Mouse (Mus musculus) frontal cortex, postnatal 14 days (tissue): ENCODE measurements around the gene Ppp3ca.

Source experiments
- DNase-seq, 2 experiments: peaks; one replicate each; pipeline ENCODE4 v3.0.0; 2022; ENCODE audit warnings: low spot score in 2 of 2

Ppp3ca gene

DNA sequence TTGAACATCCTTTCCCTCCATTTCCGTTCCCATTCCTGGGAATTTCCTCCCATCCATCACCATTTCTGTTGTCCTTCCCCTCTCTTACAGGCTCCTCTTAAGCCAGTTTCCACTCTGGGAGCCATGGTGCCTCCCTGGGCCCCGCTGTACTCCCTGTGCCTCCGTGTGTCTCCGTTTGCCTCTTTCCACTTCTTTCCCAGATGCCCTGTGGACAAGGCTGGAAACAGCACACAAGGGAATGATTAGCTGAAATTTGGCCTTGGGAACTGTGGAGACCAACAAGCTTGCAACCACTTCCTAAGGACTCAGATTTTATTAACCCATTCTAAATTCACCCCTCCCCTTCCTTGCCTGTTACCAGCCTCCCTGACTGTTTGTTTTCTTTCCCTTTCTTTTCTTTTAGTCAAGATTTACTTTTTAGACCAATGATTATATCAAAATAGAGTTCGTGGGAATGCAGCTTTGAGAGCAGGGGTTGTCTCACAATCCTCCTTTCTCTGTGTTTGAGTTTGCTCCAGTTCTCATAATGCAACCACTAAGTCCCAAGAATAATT is 93.9 kb downstream of the Ppp3ca start:
- no peak for DNase-seq

DNA sequence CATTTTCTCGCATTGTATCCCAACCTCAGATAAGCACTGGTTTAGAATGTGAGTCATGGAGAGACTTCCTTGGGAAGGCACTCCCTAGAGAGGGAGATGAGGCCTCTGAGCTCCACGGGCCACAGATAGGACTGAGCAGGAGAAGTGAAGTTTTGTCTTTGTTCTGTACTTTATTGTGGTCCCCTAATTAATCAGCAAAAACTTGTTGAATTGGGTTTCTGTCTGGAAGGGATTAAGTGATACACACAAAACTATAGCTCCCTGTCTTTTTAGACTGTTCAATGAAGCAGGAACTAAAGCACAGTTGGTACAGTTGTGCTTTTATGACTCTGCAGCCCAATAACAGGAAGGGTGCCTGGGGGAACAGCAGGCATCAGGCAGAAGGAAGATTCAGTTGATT is 95.6 kb downstream of the Ppp3ca start:
- no peak for DNase-seq

DNA sequence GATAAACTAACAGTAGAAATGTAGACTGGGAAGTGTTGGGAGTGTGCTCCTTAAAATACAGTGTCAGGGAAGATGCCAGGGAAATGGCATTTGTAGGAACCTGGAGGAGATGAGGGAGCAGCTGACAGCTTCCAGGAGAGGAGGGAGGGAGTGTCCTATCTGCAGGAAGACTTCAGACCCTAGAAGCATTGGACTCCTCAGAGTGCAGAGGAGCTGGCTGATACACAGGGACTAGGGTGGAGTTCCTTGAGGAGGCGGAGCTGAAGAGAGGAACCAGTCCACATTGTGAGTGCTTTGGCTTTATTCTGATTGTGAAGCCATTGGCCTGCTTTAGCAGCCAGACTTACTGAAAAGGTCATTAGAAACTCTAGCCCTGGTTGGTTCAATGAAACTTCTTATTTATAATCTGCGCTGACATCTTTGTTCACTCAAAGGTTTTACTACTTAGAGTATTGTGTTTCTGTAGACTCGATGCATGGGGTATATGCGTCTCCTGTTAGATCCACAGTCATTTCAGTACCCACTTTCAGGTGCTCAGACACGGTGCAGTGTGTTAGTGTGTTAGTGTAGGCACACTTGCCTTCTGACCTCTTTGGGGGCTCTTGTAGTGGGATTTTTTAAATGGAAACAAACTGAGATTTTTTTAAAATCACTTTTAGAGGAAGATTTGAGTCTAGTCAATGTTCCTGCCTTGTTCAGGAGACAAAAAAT is 99.0 kb downstream of the Ppp3ca start:
- no peak for DNase-seq

DNA sequence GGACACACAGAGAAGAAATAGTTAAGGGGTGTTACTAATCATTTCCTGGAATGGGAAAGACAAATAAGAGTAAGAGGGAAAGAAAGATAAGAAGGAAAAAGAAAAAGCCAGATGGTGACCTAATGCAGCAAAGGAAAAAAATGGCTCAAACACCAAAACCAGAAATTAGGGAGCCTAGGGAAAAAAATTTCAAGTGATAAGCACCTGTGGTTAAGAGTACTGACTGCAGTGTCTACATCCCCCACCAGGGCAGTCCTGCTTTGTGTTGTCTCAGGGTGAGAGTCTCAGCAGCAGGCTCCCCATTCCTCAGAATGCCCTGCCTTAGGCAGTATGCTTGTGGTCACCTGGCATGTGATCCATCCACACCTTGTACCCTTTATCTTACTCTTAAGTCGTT is 99.6 kb downstream of the Ppp3ca start:
- DNase-seq = no peak

DNA sequence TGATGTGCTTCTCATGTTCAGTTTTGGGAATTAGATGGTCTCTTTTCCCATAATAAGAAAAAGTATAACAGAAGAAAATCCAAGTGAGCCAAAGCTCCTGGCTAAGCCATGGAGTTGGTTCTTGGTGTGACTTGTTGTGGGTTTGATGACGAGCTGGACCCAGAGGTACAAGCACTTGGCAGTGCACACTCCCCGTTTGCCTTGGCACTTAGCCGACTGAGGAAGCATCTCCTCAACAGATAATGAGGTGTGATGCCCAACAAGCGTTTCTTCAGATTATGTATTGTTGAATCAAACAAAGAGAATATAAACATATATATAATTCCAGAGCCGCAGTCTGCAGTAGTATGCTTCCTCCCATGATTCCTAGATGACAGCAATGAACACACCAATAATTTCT is 101.8 kb downstream of the Ppp3ca start:
- no peak for DNase-seq

DNA sequence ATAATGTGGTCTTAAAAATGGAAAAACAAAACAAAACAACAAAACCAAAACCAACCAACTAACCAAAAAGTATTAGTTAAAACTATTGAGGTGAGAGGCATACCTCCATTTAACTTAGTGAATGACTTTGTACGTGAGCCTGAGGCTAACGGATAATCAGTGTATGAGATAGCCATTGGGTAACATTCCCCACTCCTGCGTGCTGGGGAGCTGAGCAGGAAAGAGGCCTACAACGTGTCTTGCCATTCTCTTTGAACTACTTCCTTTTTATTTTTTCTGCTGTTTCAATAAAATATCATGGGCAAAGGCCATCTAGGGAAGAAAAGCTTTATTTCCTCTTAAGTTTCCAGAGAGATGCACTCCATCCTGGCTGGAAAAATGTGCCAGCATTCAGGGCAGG is 103.3 kb downstream of the Ppp3ca start:
- no peak for DNase-seq

DNA sequence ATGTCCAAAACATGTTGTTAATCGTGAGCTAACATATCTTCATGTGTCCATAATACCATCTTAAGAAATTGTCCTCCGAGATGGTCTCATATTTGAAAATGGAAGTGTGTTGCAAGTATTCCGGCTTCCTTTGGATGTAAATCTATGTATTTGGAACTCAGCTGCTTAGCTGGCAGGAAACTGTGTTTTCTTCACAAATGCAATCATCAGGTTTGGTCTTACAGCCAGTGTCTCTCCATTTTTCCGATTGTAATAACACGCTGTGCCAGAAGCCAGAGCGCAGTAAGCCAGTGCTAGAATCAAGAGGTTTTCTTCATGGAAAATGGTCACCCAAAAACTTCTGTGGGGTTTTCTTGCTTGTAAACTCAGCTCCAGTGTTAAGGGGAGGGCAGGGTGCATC is 104.3 kb downstream of the Ppp3ca start:
- DNase-seq = no peak

DNA sequence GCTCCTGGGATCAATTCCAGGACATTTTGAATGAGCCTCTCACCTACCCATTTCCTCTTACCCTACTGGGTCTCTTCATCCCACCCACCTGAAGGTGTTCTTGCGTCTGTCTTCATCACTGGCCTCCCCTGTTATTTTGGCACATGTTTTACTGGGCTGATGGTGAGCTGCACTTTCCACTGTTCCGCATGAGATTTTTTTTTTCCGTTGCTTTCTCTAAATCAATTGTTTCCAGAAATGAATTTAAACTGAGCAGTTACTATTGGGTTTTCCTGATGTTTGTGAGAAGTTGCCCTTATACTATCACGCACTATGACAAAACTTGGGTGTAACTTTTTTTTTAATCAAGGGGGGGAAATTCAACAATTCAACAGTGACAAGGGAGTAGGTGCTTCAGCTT is 106.6 kb downstream of the Ppp3ca start:
- DNase-seq = no peak

DNA sequence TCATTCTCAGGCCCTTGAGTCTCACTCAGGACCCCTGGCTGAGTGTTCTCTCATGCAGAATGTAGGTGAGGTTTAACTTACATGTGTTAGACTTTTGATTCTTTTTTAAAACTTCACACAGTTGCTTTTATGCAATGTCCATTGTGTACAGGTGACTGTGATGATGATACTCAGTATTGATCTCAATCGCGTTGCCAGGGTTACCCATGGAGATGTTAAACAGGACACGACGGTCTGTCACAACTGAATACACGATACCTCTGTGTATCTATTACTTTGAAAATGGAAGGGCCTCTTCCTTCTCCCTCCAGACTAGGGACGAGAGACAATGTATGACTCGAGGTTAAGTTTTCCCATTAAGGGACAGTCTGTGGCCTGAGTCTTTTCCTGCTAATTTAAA is 107.5 kb downstream of the Ppp3ca start:
- DNase-seq = no peak

DNA sequence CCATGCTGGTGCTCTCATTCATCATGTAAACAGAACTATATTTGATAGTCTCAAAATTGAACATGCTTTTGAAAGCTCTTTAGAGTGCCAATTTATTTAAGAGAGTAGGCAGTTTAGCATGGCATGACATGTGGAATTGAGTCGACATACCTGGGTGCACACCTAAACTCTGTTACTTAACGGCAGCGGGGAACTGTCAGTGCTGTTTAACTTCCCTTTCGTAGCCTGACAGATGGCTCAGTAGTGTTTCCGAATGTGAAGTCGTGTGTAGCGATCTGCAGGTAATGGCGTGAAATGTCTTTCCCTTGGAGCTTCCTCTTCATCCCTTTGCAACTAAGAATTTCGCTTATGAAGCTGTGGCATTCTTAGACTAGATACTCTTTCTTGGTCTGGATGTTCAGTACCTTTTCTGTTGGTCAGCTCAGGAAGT is 107.9 kb downstream of the Ppp3ca start:
- no peak for DNase-seq

DNA sequence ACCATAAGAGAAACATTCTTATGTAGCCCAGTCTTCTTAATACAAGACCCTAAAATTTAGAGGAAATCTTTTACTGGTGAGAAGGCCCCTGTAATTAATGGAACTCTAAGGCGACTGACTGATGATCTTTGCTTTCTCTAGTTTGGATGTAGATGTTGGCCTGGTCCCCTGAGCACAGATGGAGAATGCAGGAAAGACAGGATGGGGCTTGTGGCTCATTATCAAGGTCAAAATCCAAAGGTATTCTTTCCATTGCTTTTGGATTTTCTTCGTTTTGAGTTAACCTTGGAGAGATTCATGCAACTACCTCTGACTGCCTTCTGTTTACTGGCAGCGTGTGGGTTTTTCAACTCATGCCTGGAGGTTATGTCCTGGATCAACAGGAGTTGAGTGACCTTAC is 110.4 kb downstream of the Ppp3ca start:
- DNase-seq = no peak

DNA sequence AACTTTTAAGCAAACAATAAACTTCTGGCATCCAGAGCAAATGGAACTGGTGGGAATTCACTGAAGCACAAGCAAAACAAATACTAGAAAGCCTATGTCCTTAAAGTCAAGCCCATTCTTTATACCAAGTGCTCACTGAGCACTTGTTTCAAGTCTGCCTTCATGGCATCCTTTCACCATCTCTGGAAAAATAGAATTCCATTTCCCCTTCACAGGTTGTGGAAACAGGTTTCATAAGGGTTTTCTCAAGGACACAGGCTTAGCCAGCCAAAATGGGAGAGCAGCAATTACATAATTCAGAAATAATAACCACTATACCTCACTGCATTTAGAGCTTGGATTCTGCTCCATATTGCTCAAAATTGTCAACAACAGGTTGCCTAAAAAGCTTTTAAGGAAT is 112.1 kb downstream of the Ppp3ca start:
- no peak for DNase-seq

DNA sequence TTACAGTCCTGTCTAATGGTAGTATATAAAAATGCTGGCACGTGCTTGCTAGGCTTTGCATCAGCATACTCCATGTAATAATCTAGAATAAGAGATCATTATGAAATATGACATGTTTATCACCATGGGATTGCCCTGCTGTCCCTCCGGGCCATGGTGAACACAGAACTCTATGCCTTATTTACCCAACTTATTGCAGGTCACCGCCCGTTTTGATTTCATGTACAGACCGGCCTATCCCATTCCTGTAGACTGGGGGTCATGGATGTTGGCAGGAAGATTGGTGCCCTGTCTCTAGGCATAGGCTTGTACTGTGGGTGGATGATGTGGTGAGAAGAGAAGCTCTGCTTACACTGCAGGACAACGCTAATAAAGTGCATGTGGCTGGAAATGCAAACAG is 115.8 kb downstream of the Ppp3ca start:
- DNase-seq = no peak

DNA sequence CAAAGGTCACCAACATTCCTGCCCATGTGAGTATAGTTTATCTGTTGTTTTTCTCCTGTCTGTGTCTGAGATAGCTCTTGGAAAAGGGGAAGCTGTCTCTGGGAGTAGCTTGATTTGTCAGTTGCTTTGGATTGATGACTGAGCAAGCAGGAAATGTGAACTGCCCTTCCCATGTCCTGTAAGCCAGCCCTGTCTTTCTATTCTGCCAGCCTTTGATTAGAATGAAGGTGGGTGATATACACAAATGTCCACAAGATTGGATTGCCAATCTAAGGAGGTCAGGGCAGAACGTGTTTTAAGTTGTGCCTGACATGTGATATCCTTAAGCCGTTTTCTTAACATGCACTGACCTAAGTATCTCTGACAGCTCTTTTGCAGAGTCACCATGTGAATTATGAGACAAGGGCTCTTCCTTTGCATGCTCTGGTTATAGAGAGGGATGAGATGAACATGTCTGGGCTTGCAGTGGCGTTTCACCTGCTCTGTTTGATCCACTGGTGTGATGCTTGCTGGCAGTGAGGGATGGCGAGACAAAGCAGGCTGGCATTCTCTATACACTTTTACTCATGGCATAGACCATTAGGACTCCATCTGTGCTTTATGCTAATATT is 120.4 kb downstream of the Ppp3ca start:
- no peak for DNase-seq

DNA sequence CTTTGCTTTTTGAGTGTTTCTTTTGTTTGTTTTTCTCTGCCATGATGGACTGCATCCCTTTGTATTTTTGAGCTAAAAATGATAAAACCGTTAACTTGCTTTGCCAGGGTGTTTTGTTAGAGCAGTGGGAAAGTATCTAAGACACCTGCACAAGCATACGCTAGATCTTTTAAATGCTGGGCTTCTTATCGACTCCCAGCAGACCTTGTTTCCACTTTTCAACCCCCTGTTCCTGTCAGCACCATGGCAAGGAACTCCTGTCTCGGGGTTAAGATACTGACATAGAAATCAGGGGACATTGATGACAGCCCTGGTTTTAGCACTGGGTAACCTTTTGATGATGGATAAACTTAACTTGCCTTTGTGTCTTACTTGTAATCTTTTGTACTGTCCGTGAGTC is 121.5 kb downstream of the Ppp3ca start:
- DNase-seq = no peak

DNA sequence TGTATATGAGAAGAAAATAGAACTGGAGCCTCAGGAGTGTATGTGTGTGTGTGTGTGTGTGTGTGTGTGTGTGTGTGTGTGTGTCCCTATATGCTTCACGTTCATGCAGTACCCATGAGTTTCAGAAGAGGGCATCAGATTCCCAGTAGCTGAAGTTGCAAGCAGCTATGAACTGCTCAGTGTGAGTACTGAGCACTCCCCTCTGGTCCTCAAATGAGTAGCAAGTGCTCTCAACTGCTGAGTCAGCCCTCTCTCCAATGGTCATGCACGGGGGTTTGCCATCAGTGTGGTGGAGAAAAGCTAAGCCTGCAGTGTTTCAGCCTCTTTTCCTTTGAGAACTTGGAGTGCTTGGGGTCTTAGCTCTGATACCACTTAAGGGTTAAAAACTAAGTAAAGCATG is 122.0 kb downstream of the Ppp3ca start:
- no peak for DNase-seq

DNA sequence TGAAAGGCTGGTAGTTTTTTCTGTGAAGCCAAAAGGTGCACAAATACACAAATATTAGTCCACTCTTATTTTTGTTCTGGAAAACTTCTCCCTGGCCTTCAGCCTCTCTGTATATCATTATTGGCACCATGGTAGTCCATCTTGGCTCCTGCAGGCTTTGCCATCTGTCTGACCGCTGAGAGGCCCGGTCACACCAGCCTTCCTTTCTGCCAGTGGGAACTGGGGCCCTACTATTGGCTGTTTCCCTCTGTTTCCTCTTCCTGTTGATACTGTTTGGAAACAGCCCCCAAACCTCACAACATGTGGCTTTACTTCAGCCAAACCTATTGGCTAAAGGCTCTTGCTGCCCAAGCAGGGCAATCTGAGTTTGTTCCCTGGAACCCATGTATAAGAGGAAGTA is 123.5 kb downstream of the Ppp3ca start:
- no peak for DNase-seq

DNA sequence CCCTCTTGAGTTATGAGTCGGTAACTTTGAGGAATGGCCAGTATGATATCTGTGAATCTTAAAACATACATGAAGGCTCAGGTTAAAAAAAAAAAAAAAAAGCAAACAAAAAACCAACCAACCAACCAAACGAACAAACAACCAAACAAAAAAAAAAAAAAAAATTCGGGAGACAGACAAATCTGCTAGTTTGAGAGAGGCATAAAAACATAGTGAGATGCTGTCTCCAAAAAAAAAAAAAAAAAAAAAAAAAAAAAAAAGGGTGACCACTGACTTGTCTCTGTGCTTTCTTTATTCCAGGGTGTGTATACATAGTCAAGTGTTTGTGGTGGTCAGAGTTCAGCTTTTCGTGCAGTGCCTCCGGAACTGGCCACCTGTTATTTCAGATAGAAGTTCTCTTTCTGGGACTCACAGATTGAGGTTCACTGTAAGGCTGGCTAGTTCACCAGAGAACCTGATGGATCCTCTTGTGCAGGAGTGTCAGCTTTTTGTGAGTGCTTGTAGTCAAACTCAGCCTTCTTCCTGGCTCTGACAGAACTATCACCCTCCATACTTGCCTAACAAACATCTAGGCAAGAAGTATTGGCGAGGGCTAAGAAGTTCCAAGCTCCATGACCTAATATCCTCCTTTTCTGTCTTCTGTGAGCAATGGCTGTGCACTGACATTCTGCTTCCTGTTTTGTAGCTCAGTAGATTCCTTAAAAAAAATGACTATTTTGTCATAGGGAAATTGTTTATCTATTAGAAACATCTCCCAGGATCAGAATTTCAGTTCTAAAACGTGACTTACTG is 124.7 kb downstream of the Ppp3ca start:
- no peak for DNase-seq

DNA sequence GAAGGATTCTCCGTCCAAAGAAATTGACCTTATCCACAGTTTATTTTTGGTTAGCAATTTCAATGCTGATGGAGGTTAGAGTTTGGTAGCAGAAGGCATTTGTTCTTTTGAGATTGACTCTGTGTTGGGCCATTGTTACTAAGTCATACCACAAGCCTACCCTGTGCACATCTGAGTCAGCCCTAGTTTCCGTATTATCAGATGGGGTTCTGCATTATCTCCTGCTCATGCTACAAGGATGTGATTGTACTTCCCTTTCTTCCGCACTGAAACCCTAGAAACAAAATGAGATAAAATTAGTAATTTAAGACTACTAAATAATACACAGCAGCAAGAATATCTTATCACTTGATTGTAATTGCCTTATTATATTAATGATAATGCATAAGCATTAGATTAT is 129.0 kb downstream of the Ppp3ca start:
- DNase-seq = no peak

DNA sequence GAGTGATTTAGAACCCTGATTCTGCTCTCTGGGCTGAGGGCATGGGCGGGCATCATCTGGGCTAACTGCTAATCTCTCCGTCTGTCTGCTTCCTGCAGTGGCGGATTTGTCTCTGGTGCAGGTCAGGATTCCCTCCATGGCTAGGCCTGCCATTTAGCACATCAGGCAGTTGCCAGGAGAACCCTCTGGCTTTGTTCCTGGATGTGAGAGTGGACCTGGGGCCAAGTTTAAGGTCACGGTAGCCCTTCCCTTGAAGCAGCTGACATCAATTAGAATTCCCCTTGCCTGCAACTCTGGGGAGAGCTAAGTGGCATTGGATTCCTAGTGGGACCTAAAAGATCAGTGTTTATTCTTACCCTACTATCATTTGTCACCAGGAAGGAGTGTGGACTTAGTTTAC is 132.7 kb downstream of the Ppp3ca start:
- no peak for DNase-seq

DNA sequence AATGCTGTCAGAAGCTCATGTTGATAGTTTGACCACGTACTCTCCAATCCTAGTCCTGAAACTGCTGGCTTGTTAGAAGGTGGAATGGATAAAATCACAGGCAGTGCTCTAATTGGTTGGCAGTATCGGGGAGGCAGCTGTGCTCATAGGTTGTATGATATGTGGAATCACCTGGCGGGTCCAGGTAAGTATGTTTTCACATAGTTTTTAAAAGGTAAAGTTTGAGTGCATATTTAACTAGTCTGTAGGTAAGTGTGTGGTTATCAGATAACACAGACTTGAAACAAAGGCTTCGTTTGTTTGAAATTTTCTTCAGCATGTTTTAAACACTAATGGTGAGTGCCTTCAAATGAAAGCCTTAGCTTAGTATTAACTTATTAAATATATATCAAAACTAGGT is 136.0 kb downstream of the Ppp3ca start:
- DNase-seq = no peak

DNA sequence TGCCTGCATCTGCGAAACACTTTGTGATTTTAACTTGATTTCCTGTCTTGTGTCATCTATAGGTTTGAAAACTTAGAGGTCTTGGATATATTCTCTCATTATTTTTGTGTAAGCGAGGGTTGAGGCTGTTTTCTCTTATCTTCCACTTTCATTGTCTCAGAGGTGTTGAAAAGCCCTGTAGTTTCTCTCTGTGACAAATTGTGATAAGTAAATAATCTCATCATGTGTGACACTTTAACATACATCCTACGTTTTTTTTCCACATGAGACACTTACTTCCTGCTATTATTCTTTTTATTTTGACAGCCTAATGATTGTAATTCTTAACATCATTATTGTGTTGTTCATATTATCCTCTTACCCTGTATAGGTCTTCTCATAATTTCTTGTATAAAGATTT is 140.3 kb downstream of the Ppp3ca start:
- DNase-seq = no peak

DNA sequence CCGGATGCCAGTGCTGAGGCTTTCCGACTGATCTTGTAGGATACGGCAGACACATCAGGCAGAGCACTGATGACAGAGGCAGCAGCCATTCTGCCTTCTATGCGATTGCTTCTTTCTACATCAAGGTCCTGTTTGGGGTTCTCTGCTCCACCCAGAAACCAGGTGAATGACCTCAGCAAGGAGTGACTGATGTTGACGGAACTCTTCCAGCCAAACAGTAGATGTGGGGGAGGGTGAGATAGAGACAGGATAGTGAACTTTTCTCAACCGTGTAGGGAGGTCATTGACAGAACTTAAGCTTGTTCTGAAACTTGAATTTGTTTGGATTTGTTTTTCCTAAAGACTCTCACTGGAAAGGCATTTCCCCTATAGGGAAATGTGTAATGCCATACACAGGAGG is 142.2 kb downstream of the Ppp3ca start:
- no peak for DNase-seq
